Mouse (Mus musculus) left cerebral cortex, postnatal 25 days (tissue): ENCODE results near the gene Inip. TPM values are rescaled to one million over a fixed set of nuclear protein-coding genes. Genes with fewer than 3 reads are reported as not detected.

Experiments used
- DNase-seq, 2 experiments: peaks; one replicate each; pipeline ENCODE4 v3.0.0; 2022; ENCODE audit warnings: low spot score in 2 of 2, mixed read lengths in 1 of 2
- intact Hi-C: fragments of 180-260 bp; cut with DNase I; formaldehyde crosslinking; loops from one replicate; pipeline ENCODE4 v1.15.1; 2025
- total RNA-seq, 2 experiments: library from RNA; stranded (reverse); gene quantifications; 2 replicates each; pipeline ENCODE4 v1.2.3; 2021

Gene Inip
- total RNA-seq: 10 to 100 TPM; 23.1 to 25.4 TPM

DNA sequence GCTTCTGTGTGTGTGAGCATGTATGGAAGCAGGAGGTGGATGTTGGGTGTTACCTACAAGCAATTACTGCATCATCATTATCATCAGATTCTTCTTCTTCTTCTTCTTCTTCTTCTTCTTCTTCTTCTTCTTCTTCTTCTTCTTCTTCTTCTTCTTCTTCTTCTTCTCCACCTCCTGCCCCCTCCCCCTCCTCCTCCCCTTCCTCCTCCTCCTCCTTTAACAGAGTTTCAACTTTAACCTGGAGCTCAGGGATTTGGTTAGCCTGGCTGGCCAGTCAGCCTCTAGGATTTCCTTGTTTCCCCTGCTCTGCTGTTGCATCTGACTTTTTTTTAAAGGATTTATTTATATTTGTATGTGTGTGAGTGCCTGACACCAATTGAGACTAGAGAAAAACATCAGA lies at the start of gene Inip:
Gene Inip, minus strand, starts transcription at position 101 of the 400 bp plus-strand sequence.
- no peak for DNase-seq
- intact Hi-C loops: no loop called here

DNA sequence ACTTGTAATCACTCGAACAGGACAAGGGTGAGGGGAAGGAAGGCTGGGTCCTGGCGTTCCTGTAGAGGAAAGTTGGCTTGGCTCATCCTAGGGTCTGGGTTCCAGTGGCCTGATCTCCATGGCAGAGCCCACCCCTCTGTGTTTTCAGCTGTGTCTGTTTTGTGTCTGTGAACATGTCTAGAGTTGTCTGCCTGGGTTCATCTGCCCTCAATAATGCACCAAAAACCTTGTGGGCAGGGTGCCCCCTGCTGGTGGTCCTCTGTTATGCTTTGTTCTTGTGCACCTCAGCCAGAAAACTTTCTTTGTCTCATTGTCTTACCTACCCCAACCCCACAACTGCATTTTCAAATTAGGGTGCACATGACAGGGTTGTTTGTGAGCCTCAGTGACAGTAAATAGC lies 48.8 kb upstream of the Inip start:
- intact Hi-C loops: loop anchor here (2.0 to 5.0 kb wide), 2 partner anchors 43 to 63 kb away; partner anchors contain the start of gene Snx30
- peak; percentile 63 to 73 for DNase-seq

DNA sequence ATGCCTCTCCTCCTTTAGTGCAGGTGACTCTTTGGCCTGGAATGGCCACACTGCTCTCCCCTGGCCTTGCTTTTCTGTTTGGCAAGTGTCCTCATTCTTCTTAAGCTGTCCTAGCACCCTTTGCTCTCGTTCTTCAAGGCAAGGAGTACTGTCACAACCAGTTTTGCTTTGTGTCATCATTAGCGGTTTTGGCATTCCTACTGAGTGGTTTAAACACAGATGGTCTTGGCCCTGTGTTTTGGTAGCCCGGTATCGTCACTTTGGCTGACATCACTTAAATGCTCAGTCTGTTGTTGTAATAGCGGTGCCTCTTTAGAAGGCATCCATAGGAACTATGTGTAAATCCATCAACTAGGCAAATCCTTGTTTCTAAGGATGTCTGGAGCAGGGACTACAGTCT lies 46.1 kb upstream of the Inip start:
- DNase-seq: no peak
- intact Hi-C loops: no loop called here

DNA sequence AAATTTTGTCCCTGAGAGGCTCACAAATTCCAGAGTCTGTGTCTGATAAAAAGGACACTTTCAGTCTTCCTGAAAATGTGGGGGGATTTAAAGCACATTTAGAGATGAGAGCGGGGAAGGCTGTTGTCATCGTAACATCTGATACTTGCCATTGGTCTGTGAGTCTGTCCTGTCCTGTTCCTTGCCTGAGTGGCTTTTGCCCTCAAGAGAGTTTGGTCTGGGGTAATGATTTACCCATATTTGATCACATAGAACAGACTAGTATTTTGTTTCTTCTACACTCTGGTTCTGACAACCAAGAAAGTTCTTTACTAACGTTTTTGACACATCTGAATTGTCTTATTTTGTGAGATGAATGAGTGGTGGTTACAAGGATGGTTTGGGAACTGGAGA lies 43.9 kb upstream of the Inip start:
- DNase-seq: no peak
- intact Hi-C loops: no loop called here

DNA sequence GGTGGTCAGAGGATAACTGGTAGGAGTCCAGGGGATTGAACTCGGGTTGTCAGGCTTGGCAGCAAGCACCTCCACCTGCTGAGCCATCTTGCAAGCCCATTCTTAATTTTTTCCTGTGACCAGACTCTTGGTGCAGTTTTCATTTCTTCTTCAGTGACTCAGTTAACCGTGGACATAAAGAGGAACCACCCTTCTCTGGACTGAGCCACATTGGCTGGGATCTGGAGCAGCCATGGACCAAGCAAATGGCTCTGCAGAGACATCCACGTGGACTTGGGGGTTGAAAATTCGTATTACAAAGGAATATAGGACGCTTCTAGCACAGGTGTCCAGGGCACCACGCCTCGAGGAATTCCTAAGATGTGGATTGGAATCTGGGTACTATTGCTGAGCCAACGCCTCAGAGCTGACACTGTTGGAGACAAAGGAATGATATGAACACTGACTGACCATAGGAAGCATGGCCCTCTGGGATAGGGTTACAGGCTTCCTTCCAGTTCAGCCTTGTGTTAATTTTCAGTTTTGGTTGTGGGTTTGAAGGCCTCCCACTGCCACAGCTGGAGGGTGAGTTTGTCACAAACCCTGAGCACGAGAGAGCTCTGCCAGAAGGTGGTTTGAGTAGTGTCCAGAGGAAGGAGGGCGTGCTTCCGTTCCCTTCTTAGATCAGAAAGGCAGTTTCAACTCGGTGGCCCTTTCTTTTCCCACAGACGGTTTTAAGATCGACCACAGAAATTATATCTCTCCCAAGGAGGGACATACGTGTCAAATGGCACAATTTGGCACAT lies 43.3 kb upstream of the Inip start:
- intact Hi-C loops: no loop called here

DNA sequence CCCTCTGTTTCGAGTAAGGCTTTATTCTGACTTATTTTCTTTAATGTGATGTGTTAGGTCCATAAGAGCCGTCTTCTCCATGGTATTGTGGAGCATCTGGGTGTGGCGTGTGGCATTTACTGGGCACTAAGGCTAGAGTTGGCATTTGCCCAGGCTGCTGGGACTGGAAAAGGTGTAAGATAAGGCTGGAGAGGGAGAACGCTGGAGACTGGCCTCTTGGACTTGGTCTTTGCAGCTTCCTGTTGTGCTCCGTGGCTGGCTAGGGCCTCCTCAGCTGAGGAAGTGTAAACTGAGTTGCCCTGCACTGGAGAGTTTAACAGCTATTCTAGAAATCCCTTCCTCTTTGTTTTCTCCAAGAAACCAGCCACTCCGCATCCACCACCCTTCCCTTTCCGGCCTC lies 36.3 kb upstream of the Inip start:
- DNase-seq: no peak
- intact Hi-C loops: no loop called here

More for the DNA sequence above, 43.3 kb upstream of the Inip start:
- DNase-seq: no peak

DNA sequence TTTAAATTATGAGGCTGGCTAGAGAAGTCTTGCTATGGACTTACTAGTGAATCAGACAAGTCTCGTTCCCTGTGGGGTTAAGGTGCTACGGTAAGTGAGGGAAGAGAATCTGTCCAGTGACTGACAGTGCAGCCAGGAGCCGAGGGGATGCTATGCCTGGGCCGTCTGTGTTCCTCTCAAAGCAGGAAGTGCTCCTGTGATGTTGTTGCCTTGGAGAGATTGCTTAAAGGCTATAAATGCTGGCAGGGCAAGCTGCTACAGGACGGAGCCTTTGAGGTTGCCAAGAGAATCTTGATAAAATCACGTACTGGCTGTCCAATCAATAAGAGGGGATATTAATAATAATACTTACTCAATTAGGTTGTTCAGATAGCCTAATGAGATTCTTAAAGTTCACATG lies 31.4 kb upstream of the Inip start:
- no peak for DNase-seq
- intact Hi-C loops: no loop called here

DNA sequence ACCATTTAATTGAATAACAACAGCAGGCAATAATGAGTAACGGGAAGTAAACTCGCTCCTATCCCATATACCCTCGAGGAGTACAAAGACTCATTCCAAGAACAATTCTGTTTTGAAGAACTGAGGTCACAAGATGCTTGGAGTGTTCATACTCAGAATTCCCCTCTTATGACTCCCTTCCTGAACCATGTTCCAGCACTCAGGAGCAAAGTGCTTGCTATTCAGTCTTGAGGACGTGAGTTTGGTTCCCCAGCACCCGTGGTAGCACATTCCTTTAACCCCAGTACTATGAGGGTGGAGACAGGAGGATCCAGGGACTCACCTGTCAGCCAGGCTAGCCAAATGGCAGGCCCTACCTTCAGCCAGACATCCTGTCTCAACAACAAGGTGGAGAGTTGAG lies 29.6 kb upstream of the Inip start:
- intact Hi-C loops: no loop called here
- no peak for DNase-seq

DNA sequence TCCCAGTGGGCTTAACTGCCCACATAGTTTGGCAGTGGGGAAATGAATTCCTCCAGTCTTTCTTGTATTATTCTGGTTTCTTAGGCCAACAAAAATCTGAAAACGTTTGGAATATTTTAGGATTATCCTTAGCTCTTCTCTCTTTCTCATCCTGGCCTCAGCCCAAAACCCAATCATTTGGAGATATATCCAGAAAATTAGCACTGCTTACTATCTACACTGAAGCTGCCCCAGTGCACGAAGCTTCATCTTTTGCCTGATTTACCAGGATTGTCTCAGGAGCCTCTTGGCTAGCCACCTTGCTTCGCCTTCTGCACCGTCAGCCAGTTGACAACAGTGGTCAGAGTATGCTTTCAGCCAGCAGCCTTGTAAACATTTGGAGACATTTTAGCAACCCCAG lies 27.7 kb upstream of the Inip start:
- intact Hi-C loops: no loop called here

DNA sequence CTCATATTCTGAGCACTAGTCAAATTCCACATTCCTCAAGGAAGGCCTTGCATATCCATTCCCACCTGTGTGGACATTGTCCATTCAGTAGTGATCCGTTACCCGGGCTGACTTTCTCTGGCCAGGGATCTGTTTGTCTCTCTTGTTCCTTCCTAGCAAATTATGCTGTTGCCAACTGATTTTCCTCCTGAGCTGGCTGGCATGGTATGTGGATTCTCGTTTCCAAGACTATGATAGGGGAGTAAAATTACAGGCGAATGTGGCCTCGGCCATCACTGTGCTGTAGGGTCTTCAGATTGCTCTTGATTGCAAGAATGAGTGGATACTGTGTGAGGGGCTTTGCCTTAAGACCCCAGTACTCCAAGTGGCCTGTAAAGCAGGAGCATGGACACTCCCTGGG lies 25.0 kb upstream of the Inip start:
- DNase-seq: no peak
- intact Hi-C loops: no loop called here

More for the DNA sequence above, 27.7 kb upstream of the Inip start:
- DNase-seq: peak in 1 of 2 experiments; percentile 71

DNA sequence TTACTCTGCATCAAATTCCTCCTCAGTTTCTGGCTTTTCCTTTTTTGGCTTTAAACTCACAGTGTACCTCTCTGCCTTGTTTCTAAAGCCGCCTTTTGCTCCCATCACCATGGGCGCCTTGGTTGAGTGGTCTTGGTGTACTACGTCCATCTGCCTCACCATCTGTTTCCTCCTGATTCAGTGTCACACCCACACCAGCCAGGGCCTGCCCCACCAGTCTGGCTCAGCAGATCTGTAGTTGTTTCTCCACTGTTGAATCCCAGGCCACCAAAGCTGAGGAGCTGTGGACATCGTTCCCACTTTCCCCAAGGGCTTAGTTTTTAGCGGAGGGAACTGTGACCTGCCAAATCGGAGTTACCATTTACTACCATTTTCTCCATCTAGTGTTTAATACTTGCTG lies 24.2 kb upstream of the Inip start:
- peak in 1 of 2 experiments; percentile 74 for DNase-seq
- intact Hi-C loops: no loop called here

DNA sequence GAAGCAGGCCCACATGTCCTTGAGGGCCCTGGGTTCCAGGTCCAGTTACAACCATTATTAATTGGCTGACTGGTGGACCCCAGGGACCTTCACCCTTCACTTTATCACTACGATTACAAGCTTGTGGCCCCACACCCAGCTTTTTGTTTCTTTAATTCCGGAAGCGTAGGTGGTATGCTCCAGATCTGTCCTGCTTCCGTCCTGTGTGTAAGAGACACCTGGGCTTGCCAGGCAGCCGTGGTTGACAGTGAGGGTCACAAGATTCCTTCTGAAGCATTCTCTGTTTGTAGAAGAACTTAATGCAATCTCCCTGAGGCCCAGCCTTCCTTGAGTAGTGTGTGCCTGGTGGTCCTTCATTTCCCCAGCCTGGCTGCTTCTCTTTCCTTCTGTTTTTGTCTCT lies 23.5 kb upstream of the Inip start:
- intact Hi-C loops: no loop called here
- no peak for DNase-seq

DNA sequence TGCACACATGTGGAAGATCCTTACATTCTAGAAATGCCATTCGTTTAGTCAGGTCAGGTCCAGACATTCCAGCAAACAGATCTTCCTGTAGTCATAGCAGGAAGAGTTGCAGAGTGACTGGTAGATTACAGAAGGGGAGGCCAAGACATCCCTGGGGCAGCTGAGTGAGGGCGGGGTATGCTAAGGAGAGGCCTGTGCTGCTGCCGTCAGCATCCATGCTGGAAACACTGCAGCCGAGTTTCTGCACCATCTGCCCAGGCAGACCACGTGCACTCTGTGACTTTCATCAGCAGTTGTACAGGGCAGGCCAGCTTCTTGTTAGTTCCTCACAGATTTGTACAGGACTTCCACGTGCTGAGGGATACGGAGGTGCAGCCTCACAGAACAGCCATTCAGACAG lies 22.1 kb upstream of the Inip start:
- DNase-seq: peak; percentile 61 to 82
- intact Hi-C loops: no loop called here

DNA sequence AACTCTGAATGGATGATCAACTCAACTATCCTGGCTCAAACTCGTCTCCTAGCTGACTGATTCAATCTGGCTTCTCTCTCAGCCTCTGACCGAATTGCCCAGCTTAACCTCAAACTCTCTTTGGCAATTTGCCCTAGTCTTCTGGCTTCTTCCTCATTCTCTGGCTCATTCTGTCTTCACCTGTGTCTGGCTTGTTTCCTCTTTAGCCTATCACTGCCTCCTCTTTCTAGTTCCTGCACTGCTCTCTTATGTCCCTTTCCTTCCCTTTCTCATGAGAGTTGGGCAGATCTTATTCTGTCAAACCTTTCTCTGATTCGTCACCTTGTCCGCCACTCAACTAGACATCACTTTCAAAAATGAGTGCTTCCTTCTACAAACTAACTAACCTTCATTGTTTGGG lies 20.7 kb upstream of the Inip start:
- intact Hi-C loops: no loop called here
- DNase-seq: no peak

DNA sequence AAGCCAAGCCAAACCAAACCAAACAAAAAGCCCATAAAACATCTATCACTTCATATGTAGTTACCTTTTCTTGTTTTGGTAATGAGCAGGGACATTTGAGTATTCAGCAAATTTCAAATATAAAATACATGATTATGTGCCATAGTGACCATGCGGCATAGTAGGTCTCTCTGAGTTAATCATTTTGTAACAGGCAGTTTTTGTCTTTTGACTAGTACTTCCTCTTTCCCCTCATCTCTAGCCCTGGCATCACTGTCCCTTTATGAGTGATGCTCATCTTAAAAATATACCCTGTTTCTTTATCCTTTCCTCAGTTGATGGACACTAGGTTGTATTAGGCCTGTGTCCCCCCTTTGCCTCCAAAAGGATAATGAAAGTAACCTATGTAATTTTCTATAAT lies 20.1 kb upstream of the Inip start:
- intact Hi-C loops: no loop called here
- DNase-seq: no peak

DNA sequence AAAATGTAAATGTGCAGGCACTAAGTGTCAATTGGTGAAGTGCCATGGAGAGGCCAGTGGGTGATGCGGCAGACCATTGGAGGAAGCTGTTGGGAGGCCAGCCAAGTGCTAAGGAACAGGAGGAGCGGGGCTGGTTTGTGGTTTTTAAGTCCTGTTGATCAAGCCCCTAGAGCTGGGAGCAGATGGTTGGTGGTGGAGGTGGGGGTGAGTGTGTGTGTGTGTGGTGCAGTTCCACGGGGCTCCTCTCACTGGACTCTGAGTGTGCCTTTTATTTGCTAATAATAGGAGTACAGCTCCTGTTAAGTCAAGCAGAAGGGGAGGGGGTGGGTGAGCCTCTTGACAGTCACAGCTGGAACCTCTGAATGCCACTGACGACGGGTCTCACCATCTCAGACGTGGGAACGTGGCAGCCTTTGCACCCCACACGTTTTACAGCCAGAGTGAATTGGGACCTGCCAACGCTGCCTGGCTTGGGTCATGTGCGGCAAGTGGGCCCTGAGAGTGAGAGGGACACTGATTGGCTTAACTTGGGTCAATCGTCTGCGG lies 18.2 kb upstream of the Inip start:
- intact Hi-C loops: no loop called here
- DNase-seq: no peak

DNA sequence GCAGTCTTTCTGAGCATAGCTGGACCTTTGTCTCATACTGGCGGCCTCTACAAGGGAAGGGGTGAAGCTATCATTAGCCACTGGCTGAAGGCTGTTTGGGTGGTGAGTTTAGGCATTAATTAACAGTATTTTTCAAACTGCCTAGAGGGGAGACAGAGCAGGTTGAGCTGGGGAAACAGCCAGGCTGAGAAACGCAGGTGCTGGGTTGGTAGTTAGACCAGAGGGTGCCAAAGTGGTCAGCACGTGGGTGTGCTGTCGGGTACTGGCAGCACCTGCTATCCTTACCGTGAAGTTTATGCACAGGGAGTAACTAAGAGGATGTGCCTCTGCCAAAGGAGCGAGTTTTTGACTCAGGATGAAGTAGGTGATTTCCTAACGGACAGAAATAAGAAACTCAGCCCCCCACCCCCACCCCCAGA lies 17.7 kb upstream of the Inip start:
- DNase-seq: no peak
- intact Hi-C loops: no loop called here

DNA sequence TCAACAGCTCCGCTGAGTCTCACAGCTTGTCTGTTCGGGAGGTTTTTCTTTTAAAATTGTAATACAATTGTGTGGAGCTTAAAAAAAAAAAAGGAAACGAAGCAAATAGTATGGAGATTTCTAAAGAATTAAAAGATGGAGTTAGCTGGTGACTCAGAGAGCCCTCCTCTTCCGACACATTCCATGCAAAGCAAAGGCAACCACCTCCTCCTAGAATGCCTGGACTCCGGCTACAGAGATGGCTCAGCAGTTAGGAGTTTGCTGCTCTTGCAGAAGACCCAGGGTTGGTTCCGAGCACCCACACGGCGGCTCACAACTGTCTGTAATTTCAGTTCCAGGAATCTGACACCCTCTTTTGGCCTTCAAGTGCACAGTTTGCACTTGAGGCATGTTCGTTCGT lies 17.1 kb upstream of the Inip start:
- peak in 1 of 2 experiments; percentile 68 for DNase-seq
- intact Hi-C loops: no loop called here

DNA sequence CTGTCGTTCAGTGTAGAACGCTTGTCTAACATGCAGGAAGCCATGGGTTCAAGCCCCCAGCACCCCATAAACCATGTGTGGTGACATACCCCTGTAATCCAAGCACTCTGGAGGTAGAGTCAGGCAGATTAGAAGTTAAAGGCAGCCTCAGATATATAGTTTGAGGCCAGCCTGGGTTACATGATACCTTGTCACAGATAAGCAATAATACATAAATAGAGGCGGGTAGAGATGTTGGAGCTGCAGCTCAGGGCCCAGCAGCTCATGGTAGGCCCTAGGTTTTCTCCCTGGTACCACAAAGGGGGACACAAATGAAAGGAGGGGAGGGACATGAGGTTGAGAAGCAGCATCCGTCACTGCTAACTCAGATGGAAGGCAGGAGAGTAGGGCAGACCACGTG lies 16.4 kb upstream of the Inip start:
- intact Hi-C loops: no loop called here
- DNase-seq: no peak

DNA sequence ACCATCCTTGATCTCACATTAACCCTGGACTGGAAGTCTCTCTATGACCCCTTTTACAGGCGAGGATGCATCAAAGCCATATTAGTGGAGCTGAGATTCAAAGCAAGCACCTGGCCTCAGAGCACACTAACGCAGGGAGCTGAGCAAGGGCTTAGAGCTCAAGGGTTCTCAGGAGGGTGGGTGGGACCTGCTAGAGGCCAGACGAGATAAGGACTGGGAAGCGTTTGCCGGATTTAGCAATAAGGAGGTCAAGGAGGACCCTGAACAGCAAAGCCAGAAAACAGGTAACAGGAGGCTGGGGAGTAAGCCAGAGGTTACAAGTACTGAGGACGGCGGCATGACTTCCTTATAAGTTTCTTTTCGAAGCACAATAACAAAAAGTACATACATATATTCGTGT lies 15.1 kb upstream of the Inip start:
- intact Hi-C loops: no loop called here
- DNase-seq: no peak

DNA sequence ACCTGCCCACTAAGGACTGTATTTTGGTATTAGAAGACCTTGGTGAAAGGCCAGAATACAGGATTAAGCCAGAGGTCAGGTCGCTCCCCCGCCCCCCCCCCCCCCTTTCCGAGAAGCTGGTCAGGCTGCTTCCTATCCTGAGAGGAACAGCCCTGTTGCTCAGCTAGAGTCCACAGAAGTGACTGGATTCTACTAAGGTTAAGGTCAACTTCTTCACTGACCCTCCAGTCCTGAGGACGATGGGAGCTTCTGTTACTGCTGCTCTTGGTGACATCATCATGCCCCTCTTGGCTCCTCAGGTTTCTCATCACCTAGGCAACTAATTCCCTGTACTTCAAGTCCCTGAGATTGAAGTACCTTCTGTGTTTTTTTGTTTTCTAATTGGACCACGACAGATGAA lies 14.6 kb upstream of the Inip start:
- intact Hi-C loops: no loop called here
- DNase-seq: no peak
